Mouse (Mus musculus): ENCODE data around the gene Tgoln1. TPM values are rescaled to one million over a fixed set of nuclear protein-coding genes. Genes with fewer than 3 reads are reported as not detected.

Gene Tgoln1
- total and polyA plus RNA-seq, 2 experiments: 41.4 to 68.7 TPM

DNA sequence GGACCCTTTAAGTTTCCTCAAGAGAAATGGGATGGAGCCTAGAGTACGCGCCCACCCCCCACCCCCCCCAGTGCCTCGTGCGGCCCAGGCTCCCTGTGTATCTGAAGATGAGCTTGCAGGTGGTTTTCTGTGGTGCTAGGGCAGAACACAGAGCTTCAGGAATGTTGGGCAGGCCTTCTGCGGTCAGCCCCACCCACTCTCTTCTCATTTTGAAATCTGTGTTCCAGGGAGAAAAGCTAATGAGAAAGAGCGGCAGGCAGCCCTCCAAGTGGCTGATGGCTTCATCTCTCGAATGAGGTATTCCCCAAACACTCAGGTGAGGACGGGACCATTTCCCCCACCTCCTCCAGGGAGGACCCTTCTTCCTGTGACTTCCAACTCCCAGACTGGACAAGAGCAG, 56.0 kb downstream of the Tgoln1 start:
- Histone ChIP-seq H3K27ac (replicated peaks; ENCODE audit: insufficient read depth, low read depth, low read length) (no peak overlapping the region), H3K27me3 (ENCODE audit: control insufficient read depth, insufficient read depth, low read length) (no peaks in the 10 kb centered on the region), H3K4me3 (ENCODE audit: insufficient read depth, low read depth, low read length) (no peak overlapping the region), H3K9ac (ENCODE audit: low read depth, low read length) (no peak overlapping the region), H3K4me1 (ENCODE audit: control insufficient read depth, insufficient read depth, low read length) (peaks cover 5% of the 10 kb centered on the region), H3K36me3 (ENCODE audit: control insufficient read depth, insufficient read depth, low read length) (no peaks in the 10 kb centered on the region), H3K79me2 (ENCODE audit: control insufficient read depth, insufficient read depth, low read length) (no peaks in the 10 kb centered on the region)
- DNase-seq (ENCODE audit: extremely low read depth, low read depth, low spot score): no peak
- 86% methylated on average over 8 of the region's 8 CpGs for WGBS
- TF ChIP-seq POLR2A (IDR thresholded peaks at IDR 0.05; ENCODE audit: extremely low read depth, insufficient read depth, low read length): no peak
- TF ChIP-seq CTCF (IDR thresholded peaks at IDR 0.05; ENCODE audit: low read depth, low read length): no peak

Other genes with a start within 250 kb of the Tgoln1 start
- gene Vamp5, start 236.5 kb downstream of the Tgoln1 start, total RNA-seq (2014; rRNA removed): 18.9 and 20.5 TPM in 2 replicates
- 18.3 and 18.5 TPM in 2 replicates for gene Vamp5, start 236.5 kb downstream of the Tgoln1 start, polyA plus RNA-seq (2012; rRNA removed)
- gene Vamp8, start 226.3 kb downstream of the Tgoln1 start, total RNA-seq (2014; rRNA removed): 193 and 238 TPM in 2 replicates
- 219 and 220 TPM in 2 replicates for gene Vamp8, start 226.3 kb downstream of the Tgoln1 start, polyA plus RNA-seq (2012; rRNA removed)
- gene Ggcx, start 202.7 kb downstream of the Tgoln1 start, total RNA-seq (2014; rRNA removed): 71.0 and 80.9 TPM in 2 replicates
- 62.4 and 67.3 TPM in 2 replicates for gene Ggcx, start 202.7 kb downstream of the Tgoln1 start, polyA plus RNA-seq (2012; rRNA removed)
- 54.0 and 59.7 TPM in 2 replicates for gene Mat2a, start 177.4 kb downstream of the Tgoln1 start, total RNA-seq (2014; rRNA removed)
- gene Mat2a, start 177.4 kb downstream of the Tgoln1 start, polyA plus RNA-seq (2012; rRNA removed): 19.8 and 31.1 TPM in 2 replicates
- not detected in 2 replicates for gene Sh2d6, start 95.3 kb downstream of the Tgoln1 start, total RNA-seq (2014; rRNA removed)
- not detected in 2 replicates for gene Sh2d6, start 95.3 kb downstream of the Tgoln1 start, polyA plus RNA-seq (2012; rRNA removed)
- 3.9 and 4.3 TPM in 2 replicates for gene Capg, start 72.6 kb downstream of the Tgoln1 start, total RNA-seq (2014; rRNA removed)
- gene Capg, start 72.6 kb downstream of the Tgoln1 start, polyA plus RNA-seq (2012; rRNA removed): 2.2 and 2.8 TPM in 2 replicates
- gene Elmod3, start 18.6 kb downstream of the Tgoln1 start, total RNA-seq (2014; rRNA removed): 7.6 and 9.5 TPM in 2 replicates
- gene Elmod3, start 18.6 kb downstream of the Tgoln1 start, polyA plus RNA-seq (2012; rRNA removed): 14.7 and 16.0 TPM in 2 replicates
- gene Retsat, start 18.5 kb downstream of the Tgoln1 start, total RNA-seq (2014; rRNA removed): 151 and 180 TPM in 2 replicates
- 303 and 340 TPM in 2 replicates for gene Retsat, start 18.5 kb downstream of the Tgoln1 start, polyA plus RNA-seq (2012; rRNA removed)
- 0.92 and 1.1 TPM in 2 replicates for gene Tcf7l1, start 172.3 kb upstream of the Tgoln1 start, total RNA-seq (2014; rRNA removed)
- 5.0 and 6.9 TPM in 2 replicates for gene Tcf7l1, start 172.3 kb upstream of the Tgoln1 start, polyA plus RNA-seq (2012; rRNA removed)